Mouse (Mus musculus) ovary, adult 18-20 months (tissue): Measurements from ENCODE around the gene Ablim2.

ENCODE experiments used
- DNase-seq: peaks from one replicate; pipeline ENCODE4 v3.0.0; 2022; ENCODE audit warnings: low spot score, mixed read lengths

Ablim2 gene

GRCm38 (mm10) chr5:35757639-35758001, at the start of gene Ablim2:
Ablim2 (plus strand) TSS chr5:35757880.
- peak; percentile 88 for DNase-seq

DNA sequence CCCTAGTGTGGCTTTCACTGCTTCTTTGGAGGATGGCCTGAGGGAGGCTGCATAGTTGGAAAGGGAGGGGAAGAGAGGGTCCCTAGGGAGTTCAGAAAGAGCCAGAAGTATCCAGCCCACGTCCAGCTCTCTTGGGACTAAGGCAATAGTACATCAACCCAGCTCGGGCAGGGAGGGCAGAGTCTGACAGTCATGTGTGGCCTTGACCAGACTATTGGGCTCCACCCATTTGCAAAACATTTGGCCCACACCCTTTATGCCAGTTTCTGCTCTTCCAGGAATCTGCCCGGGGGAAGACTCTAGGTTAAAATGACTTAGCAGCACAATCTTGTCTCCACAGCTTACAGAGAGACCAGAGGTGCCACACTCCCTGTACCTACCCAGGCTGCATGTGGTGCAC, 47.2 kb upstream of the Ablim2 start:
- peak; percentile 68 for DNase-seq

- no peak for DNase-seq
These were observed 46.7 kb upstream of the Ablim2 start for GRCm38 (mm10) chr5:35710931-35711330.

DNA sequence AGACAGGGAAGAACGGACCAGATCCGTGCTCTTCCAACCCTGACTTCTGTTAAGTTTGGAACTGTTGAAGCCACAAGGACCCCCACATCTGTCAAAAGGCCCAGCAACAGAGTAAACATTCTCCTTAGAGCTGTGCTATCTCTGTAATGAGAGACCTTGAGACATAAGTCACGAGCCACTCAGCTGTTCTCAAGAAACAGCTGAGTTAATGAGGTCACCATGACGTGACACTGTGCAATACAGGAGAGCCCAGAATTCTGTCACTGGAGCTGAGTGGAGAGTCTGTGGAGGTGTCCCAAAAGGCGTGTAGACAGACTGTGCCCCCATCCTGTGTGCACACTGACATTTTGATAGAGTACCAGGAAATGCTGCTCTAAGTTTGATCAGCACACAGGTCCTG, 45.2 kb upstream of the Ablim2 start:
- DNase-seq: no peak

- DNase-seq: peak; percentile 57
These were observed 43.9 kb upstream of the Ablim2 start for GRCm38 (mm10) chr5:35713649-35714354.

DNA sequence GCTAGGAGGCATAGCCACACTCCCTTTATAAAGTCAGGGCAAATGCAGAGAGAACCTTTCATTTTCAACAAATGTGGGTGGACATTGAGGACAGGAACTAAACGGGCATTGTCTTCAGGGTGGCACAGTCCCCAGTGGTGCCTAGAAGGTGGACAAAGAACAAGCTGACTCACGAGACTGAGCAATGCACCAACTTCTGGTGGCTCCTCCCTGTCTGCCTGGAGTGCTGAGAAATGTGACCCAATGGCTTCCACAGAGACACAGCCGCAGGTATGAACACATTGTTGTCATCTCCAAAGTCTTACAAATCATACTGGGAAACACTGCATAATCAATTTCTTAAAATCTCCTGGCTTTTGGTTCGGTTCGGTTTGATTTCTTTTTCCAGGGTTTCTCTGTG, 40.2 kb upstream of the Ablim2 start:
- DNase-seq: no peak

GRCm38 (mm10) chr5:35717946-35718345, 39.7 kb upstream of the Ablim2 start:
- DNase-seq: no peak

GRCm38 (mm10) chr5:35718817-35719216, 38.9 kb upstream of the Ablim2 start:
- DNase-seq: no peak

DNA sequence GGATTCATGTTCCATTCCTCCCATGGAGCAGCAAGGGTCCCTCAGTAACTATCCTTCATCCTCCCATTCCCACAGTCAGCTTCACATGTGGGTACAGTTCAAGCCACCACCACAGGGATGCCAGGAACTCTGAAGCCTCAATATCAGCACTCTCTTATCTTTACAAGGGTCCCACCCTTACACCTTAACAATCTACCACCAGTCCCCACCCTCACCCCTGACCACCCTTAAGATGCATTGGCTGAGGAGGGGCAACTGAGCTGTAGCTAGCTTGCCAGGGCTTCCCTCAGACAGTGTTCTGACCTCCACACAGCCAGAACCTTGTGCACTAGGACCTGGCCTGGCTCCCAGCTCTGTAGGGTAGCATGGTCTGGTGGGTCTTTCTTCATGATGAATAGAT, 38.3 kb upstream of the Ablim2 start:
- no peak for DNase-seq

- DNase-seq: peak; percentile 57
These were observed 37.8 kb upstream of the Ablim2 start for GRCm38 (mm10) chr5:35719880-35720279.

GRCm38 (mm10) chr5:35721933-35722332, 35.7 kb upstream of the Ablim2 start:
- DNase-seq: no peak

DNA sequence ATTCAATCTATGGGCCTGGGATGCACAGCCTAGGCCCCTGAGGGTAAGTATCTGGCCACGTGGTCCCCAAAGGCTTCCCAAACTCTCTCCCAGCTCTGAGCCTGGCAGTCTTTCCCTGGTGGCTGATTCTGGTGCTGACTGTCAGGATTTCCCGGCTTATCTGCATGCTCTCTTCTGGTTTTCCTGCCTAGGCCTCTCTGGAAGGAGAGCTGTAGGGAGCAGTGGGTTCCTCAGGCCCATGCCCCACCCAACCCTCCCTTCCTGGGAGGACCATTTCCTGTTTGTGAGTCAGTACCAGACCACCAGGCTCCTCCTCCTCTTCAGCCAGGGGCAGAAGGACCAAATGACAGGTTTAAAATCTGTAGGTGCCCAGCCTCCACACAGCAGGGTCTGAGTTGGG, 35.0 kb upstream of the Ablim2 start:
- DNase-seq: no peak

DNA sequence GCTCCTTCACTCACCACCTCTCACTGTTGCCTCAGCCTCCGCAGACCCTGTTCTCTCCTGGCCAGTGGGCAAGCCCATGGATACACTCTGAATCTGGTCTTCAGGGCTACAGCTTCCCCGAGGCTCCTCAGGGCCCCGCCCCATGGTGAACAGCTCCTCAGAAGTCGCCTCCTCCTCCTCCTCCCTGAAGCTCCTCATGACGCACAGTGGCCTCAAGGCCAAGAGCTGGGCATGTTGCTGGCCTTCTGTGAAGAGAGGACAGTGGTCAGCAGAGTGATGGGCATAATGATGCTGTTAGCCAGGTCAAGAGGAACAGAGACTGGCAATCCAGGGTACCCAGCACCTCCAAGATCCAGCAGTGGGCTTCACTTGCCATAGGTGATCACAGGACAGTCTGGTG, 33.8 kb upstream of the Ablim2 start:
- DNase-seq: peak; percentile 55

- no peak for DNase-seq
These were observed 31.8 kb upstream of the Ablim2 start for GRCm38 (mm10) chr5:35725840-35726239.

- DNase-seq: no peak
These were observed 30.2 kb upstream of the Ablim2 start for GRCm38 (mm10) chr5:35727447-35727846.

DNA sequence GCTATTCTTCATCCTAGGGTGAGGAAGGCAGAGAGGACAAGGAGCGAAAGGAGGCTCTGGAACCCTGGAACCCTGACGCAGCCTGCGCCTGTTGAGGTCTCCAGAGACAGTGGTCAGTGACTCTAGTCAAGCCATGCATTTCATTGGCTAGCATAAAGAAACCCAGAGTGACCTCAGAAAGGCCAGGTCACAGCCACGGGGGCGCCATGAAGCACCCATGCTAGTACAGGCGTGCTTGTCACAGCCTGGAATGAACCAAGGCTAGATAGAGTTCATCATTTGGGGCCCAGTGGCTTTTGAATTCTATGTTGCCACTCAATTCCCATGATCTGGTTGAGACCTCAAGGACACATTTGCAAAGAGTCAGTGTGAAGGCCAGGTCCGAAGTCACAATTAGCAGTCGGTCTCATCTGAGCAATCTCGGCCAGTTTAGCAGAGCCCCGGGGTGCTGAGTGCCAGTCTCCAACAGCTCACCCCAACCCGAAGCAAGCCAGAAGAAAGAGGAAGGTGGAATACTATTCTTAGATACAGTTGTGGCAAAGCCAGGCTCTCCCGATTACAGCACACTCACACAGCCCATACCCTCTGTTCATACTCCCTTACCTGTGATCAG, 29.2 kb upstream of the Ablim2 start:
- DNase-seq: no peak

GRCm38 (mm10) chr5:35728957-35729460, 28.7 kb upstream of the Ablim2 start:
- peak; percentile 43 for DNase-seq

DNA sequence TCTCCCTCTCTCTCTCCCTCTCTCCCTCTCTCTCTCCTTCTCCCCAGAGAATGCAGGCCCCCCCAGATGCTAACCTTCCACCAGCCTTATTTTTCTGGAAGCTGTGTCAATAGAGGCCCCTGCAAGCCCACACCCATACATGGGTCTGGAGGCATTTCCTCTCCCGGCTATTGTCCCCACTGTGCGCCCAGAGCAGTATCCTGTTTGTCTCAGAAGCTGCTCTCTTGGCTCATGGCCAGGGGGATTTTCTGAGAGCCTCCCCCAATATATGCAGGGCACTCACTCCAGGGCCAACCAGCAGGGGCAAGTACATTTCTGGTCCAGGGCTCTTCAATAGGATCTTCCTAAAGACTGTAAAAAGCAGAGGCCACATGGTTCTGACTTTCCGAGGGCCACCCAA, 27.8 kb upstream of the Ablim2 start:
- DNase-seq: no peak

DNA sequence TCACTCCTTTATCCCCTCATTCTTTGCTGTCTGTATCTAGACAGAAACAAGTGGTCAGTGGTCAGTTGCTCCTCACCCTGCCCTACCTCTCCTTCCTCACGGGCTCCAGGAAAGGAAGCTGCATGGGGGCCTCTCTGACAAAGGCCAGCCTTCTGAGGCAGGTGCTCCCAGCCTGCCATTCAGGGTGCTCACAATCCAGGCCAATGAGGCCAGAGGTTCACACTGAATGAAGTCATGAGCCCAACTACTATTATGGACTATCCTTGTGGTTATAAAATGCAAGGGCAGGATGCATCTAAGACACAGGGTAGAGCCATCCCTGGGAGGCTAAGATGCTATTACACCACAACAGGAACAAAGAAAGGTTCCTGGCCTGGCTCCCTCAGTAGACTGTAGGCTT, 27.1 kb upstream of the Ablim2 start:
- no peak for DNase-seq

- no peak for DNase-seq
These were observed 26.7 kb upstream of the Ablim2 start for GRCm38 (mm10) chr5:35731006-35731405.

DNA sequence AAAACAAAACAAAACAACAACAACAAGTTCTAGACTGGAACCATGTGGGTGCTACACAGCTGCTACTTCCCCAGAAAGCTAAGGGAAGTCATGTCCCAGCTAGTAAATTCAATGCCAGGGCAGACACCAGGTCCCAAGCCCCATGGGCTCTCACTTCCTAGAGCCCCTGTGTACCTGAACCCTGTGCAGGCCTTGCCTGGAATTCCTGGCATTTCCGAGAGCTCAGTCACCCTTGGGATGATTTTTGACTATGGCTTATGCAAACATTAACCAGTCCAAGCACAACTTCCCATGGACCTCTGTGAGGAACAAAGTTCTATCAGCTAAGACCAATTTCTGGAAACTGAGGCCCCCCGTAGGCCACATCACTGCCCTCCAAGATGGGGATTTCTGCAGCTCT, 24.2 kb upstream of the Ablim2 start:
- DNase-seq: no peak

- no peak for DNase-seq
These were observed 20.3 kb upstream of the Ablim2 start for GRCm38 (mm10) chr5:35737231-35737901.

GRCm38 (mm10) chr5:35739005-35739404, 18.7 kb upstream of the Ablim2 start:
- no peak for DNase-seq
